Mouse (Mus musculus): ENCODE data around the gene Fgf8.

Fgf8 gene

GRCm38 (mm10) chr19:45742218-45742983, at the start of gene Fgf8:
Gene Fgf8 (minus strand): TSS chr19:45742915.
- peak; percentile 60 for DNase-seq

DNA sequence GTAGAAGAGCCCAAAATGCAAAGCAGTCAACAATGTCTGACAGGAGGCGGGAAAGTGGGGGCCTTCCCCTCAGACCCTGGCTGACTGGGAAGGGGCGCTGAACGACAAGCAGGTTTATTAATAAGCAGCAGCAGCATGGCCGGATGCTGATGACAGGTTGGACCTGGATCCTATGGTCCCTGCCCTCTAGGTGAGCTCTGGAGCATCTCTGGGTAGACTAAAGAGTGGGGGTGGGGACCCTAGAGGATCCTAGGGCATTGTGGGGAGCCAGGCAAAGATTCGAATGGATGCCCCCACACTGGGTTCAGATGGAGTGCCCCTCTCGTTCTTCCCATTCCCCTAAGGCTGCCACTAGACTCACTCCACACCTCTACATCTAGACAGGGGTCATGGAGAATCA, 49.7 kb upstream of the Fgf8 start:
- no peak for DNase-seq

- DNase-seq: no peak
Observed at GRCm38 (mm10) chr19:45789888-45790874, 47.5 kb upstream of the Fgf8 start.

DNA sequence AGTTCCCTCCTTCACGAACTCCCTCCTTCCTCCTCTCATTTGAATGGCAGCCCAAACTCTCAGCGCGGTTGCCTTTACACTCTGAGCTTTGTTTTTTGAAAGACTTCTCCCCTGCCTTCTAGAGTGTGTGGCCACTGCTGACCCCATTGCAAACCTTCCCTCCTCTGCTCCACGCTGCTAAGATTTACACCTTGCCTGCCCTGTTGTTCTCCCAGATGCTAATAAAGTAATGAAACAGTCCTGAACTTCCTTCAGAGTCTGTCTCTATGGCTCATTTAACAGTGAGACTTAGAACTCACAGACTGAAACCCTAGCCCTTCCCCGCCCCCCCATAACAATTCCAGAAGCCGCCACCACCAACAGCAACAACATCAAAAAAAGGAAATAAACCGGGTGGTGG, 46.6 kb upstream of the Fgf8 start:
- DNase-seq: no peak

DNA sequence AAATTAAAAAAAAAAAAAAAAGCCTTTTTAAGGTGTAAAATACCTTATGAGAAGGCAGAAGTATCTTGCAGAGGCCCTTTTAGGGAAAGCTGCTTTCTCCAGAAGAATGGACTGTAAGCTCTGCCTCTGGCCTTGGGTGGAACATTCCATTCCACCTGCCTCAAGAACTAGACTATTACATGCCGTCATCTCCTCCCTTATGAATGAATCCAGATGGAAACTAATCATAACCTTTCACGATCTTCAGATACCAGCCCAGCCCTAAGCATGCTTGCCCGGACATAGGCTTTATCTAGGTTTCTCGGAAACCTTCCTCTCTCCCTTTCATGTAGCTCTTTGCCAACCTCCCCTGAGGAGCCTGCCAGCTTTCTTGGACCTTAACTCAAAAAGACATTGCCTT, 45.6 kb upstream of the Fgf8 start:
- DNase-seq: no peak

GRCm38 (mm10) chr19:45787450-45787849, 44.7 kb upstream of the Fgf8 start:
- no peak for DNase-seq

DNA sequence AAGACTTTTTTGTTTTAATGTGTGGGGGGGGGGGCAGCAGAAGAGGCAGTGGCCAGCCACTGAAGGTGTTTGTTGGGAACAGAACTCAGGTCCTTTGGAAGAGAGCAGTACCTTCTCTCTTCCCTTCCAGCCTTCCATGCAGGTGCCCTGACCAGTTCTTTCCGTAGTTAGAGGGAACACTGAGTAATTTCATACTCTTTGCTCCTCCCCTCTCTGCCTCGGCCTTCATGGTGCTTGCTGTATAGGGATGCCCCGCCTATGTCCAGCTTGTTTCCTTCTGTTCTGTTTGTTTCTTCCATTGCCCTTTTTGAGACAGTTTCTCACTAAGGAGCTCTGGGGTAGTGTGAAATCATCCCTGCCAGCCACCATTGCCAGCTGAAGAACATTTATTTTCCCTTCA, 42.8 kb upstream of the Fgf8 start:
- DNase-seq: no peak

- no peak for DNase-seq
Observed at GRCm38 (mm10) chr19:45783933-45784576, 41.3 kb upstream of the Fgf8 start.

DNA sequence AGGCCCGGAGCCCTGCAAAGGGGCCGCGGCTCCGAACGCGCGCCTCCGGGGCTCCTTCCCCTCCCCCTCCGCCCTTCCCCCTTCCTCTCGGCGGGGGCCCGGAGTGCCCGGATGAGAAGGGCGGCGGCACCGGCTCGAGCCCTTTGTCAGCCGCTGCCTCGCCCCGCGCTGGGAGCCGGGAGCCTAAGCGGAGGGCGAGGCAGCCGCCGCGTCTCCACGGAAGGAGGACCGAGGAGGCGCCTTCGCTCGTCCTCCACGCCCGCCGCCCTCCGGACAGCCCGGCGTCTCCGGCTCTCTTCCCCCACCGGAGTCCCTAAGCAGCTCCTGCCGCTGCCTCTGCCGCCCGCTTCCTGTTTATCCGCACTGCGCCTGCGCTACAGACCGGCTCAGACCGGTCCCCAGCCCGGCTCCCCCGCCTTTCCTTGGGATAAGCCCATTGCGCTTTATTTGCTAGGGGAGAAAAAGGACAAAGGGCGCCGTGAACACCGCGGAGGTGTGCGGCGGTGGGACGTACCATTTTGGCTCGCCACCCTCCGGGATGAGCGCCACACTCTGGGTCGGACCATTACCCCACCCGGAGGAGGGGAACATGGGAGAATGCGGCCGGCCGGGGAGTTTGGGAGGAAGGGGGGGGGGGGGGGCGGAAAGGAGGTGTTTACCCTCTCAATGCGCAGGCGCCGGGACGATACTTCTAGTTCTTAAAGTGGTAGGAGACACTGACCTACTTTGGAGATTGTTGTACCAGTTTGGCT, 40.6 kb upstream of the Fgf8 start, which contains the start of gene Mgea5:
Gene Mgea5, minus strand, starts transcription at position 657 of the 752 bp plus-strand sequence.
- peak; percentile 99 for DNase-seq

DNA sequence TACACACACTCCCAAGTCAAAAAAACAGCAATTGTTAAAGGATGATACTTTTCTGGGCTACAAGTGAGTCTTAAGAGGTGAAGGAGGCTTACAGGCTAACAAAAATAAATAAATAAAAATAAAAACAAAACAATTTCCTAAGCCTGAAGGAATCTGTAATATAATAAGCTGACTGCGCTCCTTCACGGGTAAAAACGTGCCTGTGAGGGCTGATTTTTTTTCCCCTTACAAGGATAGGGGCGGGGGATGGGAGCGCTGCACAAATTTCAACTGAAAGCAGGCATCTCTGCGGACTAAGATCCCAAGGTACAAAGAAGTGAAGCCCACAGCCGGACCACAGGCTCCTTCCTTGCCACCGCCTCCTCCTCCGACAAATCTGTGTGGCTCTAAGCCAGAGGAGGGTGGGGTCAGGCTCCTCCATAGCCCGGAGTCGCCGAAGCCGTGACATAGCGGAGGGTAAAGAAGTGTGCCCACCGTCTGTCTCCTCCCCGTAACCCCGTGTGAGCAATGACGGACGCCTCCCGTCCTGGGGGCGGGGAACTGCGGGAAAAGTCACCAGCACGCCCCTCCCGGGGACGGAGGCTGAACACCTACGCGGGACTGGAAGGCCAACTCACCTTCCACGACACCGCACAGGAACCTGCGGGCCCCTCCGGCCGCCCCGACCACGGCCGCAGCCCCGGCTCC, 39.7 kb upstream of the Fgf8 start:
- DNase-seq: peak; percentile 80

- DNase-seq: no peak
Observed at GRCm38 (mm10) chr19:45781676-45782075, 39.0 kb upstream of the Fgf8 start.

GRCm38 (mm10) chr19:45780350-45780915, 37.7 kb upstream of the Fgf8 start:
- DNase-seq: no peak

DNA sequence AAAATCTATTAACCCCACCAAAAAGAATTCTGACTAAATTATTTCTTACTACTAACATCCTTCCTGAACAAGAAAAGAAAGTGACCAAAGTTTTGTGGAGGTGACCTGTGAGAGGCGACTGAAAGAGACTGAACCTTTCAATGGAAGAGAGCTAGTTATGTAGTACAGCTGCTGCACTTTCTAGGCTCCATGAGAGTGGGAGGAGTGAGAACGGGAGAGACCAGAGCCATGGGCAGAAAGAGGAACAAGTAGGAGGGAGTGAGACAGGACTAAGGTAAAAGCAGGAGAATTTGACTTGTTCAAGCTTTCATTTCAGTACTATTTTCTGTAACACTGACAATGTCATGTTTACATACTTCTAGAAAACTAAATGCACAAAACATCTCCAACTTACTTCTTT, 32.8 kb upstream of the Fgf8 start:
- no peak for DNase-seq

DNA sequence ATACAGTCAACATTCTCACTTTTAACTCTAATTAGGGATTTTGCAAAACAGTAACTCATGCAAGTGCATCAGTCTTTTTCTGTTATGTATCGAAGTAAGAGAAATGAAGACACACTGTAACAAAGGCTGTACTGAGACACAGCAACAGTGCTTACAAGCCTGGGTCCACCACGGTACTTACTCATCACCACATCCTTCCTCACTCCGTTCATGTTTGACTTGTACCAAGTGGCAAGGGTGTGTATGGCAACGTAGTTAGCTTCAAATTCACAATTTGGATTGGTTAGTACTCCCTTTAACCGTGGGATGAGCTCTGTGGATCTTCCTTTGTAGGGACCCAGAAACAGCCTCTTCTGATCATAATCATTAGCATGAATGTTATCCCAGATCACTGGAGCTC, 28.8 kb upstream of the Fgf8 start:
- no peak for DNase-seq

DNA sequence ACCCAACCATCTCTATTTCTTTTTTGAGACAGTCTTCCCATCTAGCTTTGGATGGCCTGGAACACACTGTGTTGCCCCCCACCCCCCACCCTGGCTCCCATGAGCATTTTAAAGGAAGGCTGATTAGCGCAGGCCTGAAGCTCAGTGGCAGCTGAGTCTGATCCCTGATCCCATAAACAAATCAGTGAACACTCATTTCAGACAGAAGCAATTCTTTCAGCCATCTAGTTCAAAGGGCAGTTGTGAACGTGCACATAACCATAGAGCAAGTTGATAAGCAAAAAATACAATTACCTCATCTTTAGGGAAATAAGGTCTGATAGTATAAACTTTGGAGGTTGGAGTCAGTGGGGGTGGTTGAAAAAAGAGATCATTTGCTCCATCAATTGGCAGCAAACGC, 18.1 kb upstream of the Fgf8 start:
- no peak for DNase-seq

DNA sequence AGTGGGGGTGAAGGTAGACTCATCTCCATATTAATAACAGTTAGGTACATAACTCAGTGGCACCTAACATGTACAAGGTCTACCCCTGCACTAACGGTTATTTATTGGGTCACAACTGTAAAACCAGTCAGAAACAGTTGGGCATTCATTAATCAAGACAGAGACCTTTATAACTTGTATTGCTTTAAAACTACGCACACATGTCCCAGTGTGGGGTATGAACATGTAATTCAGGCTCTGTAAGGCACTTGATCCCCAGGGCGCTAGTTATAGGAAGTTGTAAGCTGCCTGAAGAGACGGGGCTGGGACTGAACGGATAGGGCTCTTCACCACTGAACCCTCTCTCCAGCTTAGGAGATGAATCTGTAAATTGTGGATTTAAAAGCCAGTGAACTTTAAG, 16.0 kb upstream of the Fgf8 start:
- no peak for DNase-seq

- DNase-seq: no peak
Observed at GRCm38 (mm10) chr19:45753551-45753950, 10.8 kb upstream of the Fgf8 start.

DNA sequence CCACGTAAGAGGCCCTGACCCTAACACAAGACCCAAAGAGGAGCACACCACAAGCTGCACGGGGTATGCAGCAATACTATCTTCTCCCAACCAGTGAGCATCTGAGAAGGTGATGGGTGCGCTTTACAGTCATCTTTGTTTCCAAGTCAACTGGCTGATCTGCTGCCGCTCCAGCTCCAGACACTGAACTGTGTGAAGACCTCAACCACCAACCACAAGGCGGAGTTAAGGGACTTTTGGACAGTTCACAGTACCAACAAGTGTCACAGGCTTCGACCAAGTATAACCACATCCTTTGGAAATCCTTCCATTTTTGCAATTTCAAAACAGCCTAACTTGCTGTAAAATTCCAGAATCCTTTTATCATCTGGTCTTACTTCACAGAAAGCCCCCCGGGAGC, 9.2 kb upstream of the Fgf8 start:
- DNase-seq: no peak

DNA sequence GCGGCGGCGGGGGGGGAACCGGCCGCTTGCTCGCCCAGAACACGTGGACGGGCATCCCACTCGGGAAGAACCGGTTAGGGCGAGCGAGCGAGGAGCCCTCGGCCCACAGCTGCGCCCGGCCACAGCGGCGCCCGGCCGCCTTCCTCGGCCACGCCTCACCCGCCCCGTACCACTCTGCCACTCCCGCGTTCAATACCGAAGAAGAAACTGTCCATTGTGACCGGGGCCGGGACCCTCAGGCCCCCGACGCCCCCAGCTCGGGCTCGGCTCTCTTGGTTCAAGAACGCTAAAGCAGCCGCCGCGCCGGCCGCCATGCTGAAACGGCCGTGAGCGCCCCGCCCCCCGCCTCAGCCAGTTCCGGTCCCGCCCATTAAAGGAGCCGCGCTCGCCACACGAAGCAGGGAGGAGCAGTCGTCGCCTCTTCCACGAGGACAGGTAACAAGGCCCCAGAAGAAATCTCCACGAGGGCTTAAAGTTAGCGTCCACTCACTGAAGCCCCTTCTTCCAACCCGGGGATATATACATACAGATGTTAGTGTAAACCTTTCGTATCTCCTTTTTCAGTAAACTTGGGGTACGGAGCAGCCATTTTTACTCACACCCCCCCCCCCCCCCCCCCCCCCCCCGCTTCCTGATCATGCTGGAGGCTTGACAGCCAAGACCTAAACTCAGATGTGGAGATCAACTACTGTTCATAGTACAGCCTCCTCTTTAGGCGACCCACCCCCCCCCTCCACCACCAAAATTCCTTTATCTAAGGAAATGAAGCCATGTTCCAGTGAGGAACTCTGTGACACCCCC, 6.7 kb upstream of the Fgf8 start, which contains the start of gene Npm3:
Gene Npm3, minus strand, starts transcription at position 349 of the 801 bp plus-strand sequence.
- peak; percentile 93 for DNase-seq

- DNase-seq: no peak
Observed at GRCm38 (mm10) chr19:45748691-45749242, 6.1 kb upstream of the Fgf8 start.
